Mouse (Mus musculus) MEL (cell line): ENCODE data around the gene Acacb. TPM values are rescaled to one million over a fixed set of nuclear protein-coding genes. Genes with fewer than 3 reads are reported as not detected.
A peak's percentile ranks its signal among the peaks of the same experiment; 100 is the strongest.

ENCODE experiments used
- DNase-seq: peaks from one replicate; pipeline ENCODE4 v3.0.0; 2011; ENCODE audit warnings: low read depth, low spot score
- H3K27ac ChIP-seq: 2 replicates; pipeline ENCODE4 v1.5.1; 2012; ENCODE audit warnings: low read depth, mild to moderate bottlenecking, control low read depth, low read length, moderate library complexity; ENCODE audit not compliant: control insufficient read depth
- H3K27me3 ChIP-seq, 2 experiments: fragments of 150-350 bp in 1 of 2; sonication (generic) in 1 of 2; 2 replicates each; pipeline ENCODE4 v1.6.1; 2012; ENCODE audit warnings: low read length in 2 of 2, mild to moderate bottlenecking in 2 of 2, improper control_type of control experiment in 1 of 2, moderate library complexity in 1 of 2; ENCODE audit not compliant: insufficient read depth in 2 of 2, control insufficient read depth in 1 of 2
- H3K36me3 ChIP-seq, 2 experiments: 2 replicates each; pipeline ENCODE4 v1.6.1; 2012 to 2014; ENCODE audit warnings: low read length in 2 of 2, improper control_type of control experiment in 1 of 2, inconsistent platforms in 1 of 2, mild to moderate bottlenecking in 1 of 2; ENCODE audit not compliant: insufficient read depth in 2 of 2, control insufficient read depth in 1 of 2
- H3K4me1 ChIP-seq, 2 experiments: fragments of 150-350 bp in 1 of 2; sonication (generic) in 1 of 2; 2 replicates each; pipeline ENCODE4 v1.6.1; 2012; ENCODE audit warnings: low read length in 2 of 2, improper control_type of control experiment in 1 of 2, mild to moderate bottlenecking in 1 of 2; ENCODE audit not compliant: insufficient read depth in 2 of 2, control insufficient read depth in 1 of 2
- H3K4me3 ChIP-seq, 2 experiments: fragments of 150-350 bp in 1 of 2; sonication (generic) in 1 of 2; 2 replicates each; pipeline ENCODE4 v1.5.1; 2012; ENCODE audit warnings: low read depth in 2 of 2, low read length in 2 of 2, mild to moderate bottlenecking in 2 of 2, moderate library complexity in 2 of 2, control low read depth in 1 of 2, improper control_type of control experiment in 1 of 2; ENCODE audit not compliant: control insufficient read depth in 1 of 2, insufficient read depth in 1 of 2
- H3K79me2 ChIP-seq: 2 replicates; pipeline ENCODE4 v1.6.1; 2012; ENCODE audit warnings: mild to moderate bottlenecking, low read length, moderate library complexity; ENCODE audit not compliant: control insufficient read depth, poor library complexity, insufficient read depth
- H3K9ac ChIP-seq: 2 replicates; pipeline ENCODE4 v1.6.1; 2012; ENCODE audit warnings: low read depth, mild to moderate bottlenecking, control low read depth, low read length, moderate library complexity; ENCODE audit not compliant: control insufficient read depth, poor library complexity, severe bottlenecking
- H3K9me3 ChIP-seq: fragments of 150-350 bp; sonication (generic); replicated peaks from 2 replicates; pipeline ENCODE4 v1.6.1; 2012; ENCODE audit warnings: mild to moderate bottlenecking, low read length, improper control_type of control experiment, moderate library complexity; ENCODE audit not compliant: insufficient read depth
- CTCF ChIP-seq, 3 experiments: IDR thresholded peaks in 2 of 3; conservative IDR thresholded peaks in 1 of 3; 2 replicates each; pipeline ENCODE4 v1.5.1; 2011 to 2012; ENCODE audit warnings: low read length in 3 of 3, low read depth in 2 of 3, mild to moderate bottlenecking in 2 of 3, improper control_type of control experiment in 1 of 3, inconsistent platforms in 1 of 3, mixed read lengths in 1 of 3, moderate library complexity in 1 of 3; ENCODE audit not compliant: control insufficient read depth in 1 of 3, insufficient read depth in 1 of 3, poor library complexity in 1 of 3, severe bottlenecking in 1 of 3
- ELF1 ChIP-seq: IDR thresholded peaks from 2 replicates; pipeline ENCODE4 v1.6.1; 2014; ENCODE audit warnings: low read depth, mild to moderate bottlenecking, inconsistent platforms, low read length, improper control_type of control experiment, moderate library complexity
- EP300 ChIP-seq, 2 experiments: IDR thresholded peaks; 2 replicates each; pipeline ENCODE4 v1.6.1; 2011; ENCODE audit warnings: improper control_type of control experiment in 2 of 2, low read length in 2 of 2, low read depth in 1 of 2, mild to moderate bottlenecking in 1 of 2
- ETS1 ChIP-seq: IDR thresholded peaks from 2 replicates; pipeline ENCODE4 v1.6.1; 2012; ENCODE audit warnings: low read depth, mild to moderate bottlenecking, inconsistent platforms, low read length, improper control_type of control experiment, moderate library complexity
- GABPA ChIP-seq: IDR thresholded peaks from 2 replicates; pipeline ENCODE4 v1.6.1; 2012; ENCODE audit warnings: low read depth, mild to moderate bottlenecking, inconsistent platforms, low read length, improper control_type of control experiment, moderate library complexity
- HCFC1 ChIP-seq: IDR thresholded peaks from 2 replicates; pipeline ENCODE4 v1.6.1; 2012; ENCODE audit warnings: low read depth, mild to moderate bottlenecking, inconsistent platforms, low read length, improper control_type of control experiment, moderate library complexity
- MAX ChIP-seq: IDR thresholded peaks from 2 replicates; pipeline ENCODE4 v1.6.1; 2011; ENCODE audit warnings: low read length, improper control_type of control experiment
- MAZ ChIP-seq: IDR thresholded peaks from 2 replicates; pipeline ENCODE4 v1.6.1; 2012; ENCODE audit warnings: low read depth, mild to moderate bottlenecking, inconsistent platforms, low read length, improper control_type of control experiment
- MXI1 ChIP-seq: IDR thresholded peaks from 2 replicates; pipeline ENCODE4 v1.6.1; 2011; ENCODE audit warnings: mild to moderate bottlenecking, low read depth, low read length, improper control_type of control experiment
- NELFE ChIP-seq: IDR thresholded peaks from 2 replicates; pipeline ENCODE4 v1.6.1; 2011; ENCODE audit warnings: low read depth, low read length, improper control_type of control experiment
- NRF1 ChIP-seq: IDR thresholded peaks from 2 replicates; pipeline ENCODE4 v1.6.1; 2014; ENCODE audit warnings: low read depth, mild to moderate bottlenecking, inconsistent platforms, low read length, improper control_type of control experiment, moderate library complexity; ENCODE audit not compliant: poor library complexity, insufficient read depth, severe bottlenecking
- POLR2A ChIP-seq, 2 experiments: IDR thresholded peaks; 2 replicates each; pipeline ENCODE4 v1.6.1; 2011 to 2012; ENCODE audit warnings: low read length in 2 of 2, mild to moderate bottlenecking in 2 of 2, control low read depth in 1 of 2, improper control_type of control experiment in 1 of 2, low read depth in 1 of 2, moderate library complexity in 1 of 2; ENCODE audit not compliant: control insufficient read depth in 1 of 2, insufficient read depth in 1 of 2, poor library complexity in 1 of 2
- SIN3A ChIP-seq: IDR thresholded peaks from 2 replicates; pipeline ENCODE4 v1.6.1; 2012; ENCODE audit warnings: low read length, improper control_type of control experiment, inconsistent platforms
- SMC3 ChIP-seq: IDR thresholded peaks from 2 replicates; pipeline ENCODE4 v1.6.1; 2011; ENCODE audit warnings: low read depth, low read length, improper control_type of control experiment
- TAL1 ChIP-seq: IDR thresholded peaks from 2 replicates; pipeline ENCODE4 v1.6.1; 2012; ENCODE audit warnings: mild to moderate bottlenecking, inconsistent platforms, low read length, moderate library complexity, mixed read lengths
- TBP ChIP-seq: IDR thresholded peaks from 2 replicates; pipeline ENCODE4 v1.8.0; 2011; ENCODE audit warnings: low read depth, low read length, improper control_type of control experiment
- TCF12 ChIP-seq: IDR thresholded peaks from 2 replicates; pipeline ENCODE4 v1.6.1; 2014; ENCODE audit warnings: low read depth, mild to moderate bottlenecking, inconsistent platforms, low read length, improper control_type of control experiment, moderate library complexity
- ZMIZ1 ChIP-seq: IDR thresholded peaks from 2 replicates; pipeline ENCODE4 v1.6.1; 2012; ENCODE audit warnings: low read depth, mild to moderate bottlenecking, inconsistent platforms, low read length, improper control_type of control experiment, moderate library complexity
- ZNF384 ChIP-seq: IDR thresholded peaks from 2 replicates; pipeline ENCODE4 v1.6.1; 2012; ENCODE audit warnings: low read depth, mild to moderate bottlenecking, inconsistent platforms, low read length, improper control_type of control experiment
- polyA plus RNA-seq, 2 experiments: library from polyadenylated mRNA; stranded (reverse) in 1 of 2; unstranded in 1 of 2; fragments of >175 nt in 1 of 2; fragments of >200 nt in 1 of 2; gene quantifications; 2 replicates each; pipeline versions ENCODE4 v1.2.1 to v1.2.4; 2012; ENCODE audit warnings: low replicate concordance in 2 of 2, low read depth in 1 of 2; ENCODE audit not compliant: insufficient read length in 2 of 2, insufficient read depth in 1 of 2, missing spikeins in 1 of 2
- total RNA-seq: library from RNA; depleted of rRNA; stranded (reverse); fragments of 300-350 nt; gene quantifications from 2 replicates; pipeline ENCODE4 v1.2.3, GENCODE M21; 2012

The Acacb gene
- total and polyA plus RNA-seq, 3 experiments: 2.0 to 5.3 TPM; not detected in 1

DNA sequence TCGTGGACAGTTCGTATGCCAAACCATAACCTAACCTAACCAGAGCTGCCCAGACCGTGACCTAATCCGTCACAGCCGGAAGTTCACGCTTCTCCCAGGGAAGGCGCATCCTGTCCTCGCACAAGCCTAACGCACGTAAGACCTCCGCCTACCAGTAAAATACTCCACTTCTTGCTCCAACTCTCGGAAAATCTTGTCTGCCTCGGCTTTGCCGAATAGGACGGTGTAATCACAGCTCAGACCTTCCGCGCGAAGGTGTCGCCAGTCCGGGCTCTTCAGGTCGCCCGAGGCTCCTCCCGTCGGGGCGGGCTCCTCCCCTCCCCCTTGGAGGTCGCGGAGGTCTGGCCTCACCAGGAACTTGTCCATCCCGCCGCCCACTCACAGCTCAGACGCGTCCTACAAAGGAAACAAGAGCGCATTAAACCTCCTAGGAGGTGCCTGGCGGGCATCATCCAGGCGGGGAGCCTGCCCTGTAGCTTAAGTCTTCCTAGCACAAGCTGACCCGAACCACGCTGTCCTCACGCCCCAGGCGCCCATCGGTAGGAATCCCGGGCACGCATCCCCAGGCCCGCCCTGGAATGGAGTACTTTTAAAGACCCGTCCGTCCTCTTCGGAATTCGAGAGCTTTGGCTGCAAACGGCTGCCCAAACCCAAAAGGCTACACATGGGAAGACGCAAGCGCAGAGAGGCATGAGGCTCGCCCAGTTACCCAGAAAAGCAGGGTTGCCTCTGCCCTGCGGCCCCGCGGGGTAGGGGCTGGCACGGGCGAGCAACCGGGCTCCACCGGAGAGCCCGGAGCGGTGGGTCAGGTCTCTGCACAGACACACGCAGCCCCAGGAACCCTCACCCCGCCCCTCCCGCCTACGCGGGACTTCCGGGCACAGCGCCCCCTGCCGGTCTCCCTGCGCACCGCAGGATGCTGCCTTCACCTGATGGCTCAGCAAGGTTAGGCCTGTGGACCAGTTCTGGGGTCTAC is 18.7 kb upstream of the Acacb start, which contains the start of gene Alkbh2:
Alkbh2 (minus strand) TSS at position 845 of the 976 bp plus-strand sequence.
- Histone ChIP-seq H3K27ac (peak within 1 kb of the TSS; percentile 55), H3K4me1 (peaks cover 0 to 17% of the 10 kb centered on the region in 2 experiments; a peak in 3 of 4 replicates), H3K9ac (peak within 1 kb of the TSS; percentile 67), H3K36me3 (peaks cover 0 to 11% of the 10 kb centered on the region in 2 experiments; a peak in 1 of 4 replicates), H3K9me3 (no peaks in the 10 kb centered on the region), H3K79me2 (peaks cover 3% of the 10 kb centered on the region; the same call in 1 of the 2 replicates), H3K4me3 (peak within 1 kb of the TSS; percentile 67 to 84), H3K27me3 (no peaks in the 10 kb centered on the region)
- peak; percentile 89 for TF ChIP-seq ELF1
- TF ChIP-seq SIN3A: peak; percentile 57
- no peak for TF ChIP-seq ZNF384
- TF ChIP-seq ETS1: 0 out of 2 replicates have a peak, but pooled peaks have one; percentile 18
- TF ChIP-seq NELFE: peak; percentile 55
- TF ChIP-seq MXI1: peak; percentile 62
- peak; percentile 30; the same call in 1 of the 2 replicates for TF ChIP-seq NRF1
- TF ChIP-seq EP300 (IDR thresholded peaks at IDR 0.05; ENCODE audit: low read depth in 1 of 2, low read length in 2 of 2): no peak
- no peak for TF ChIP-seq TBP
- TF ChIP-seq SMC3: peak; percentile 36; the same call in 1 of the 2 replicates
- peak; percentile 33; the same call in 1 of the 2 replicates for TF ChIP-seq TCF12
- TF ChIP-seq HCFC1: peak; percentile 62; the same call in 1 of the 2 replicates
- TF ChIP-seq MAZ: peak; percentile 94
- no peak for TF ChIP-seq GABPA
- TF ChIP-seq MAX: peak; percentile 43; the same call in 1 of the 2 replicates
- TF ChIP-seq POLR2A (IDR thresholded peaks at IDR 0.05; ENCODE audit: control insufficient read depth in 1 of 2, insufficient read depth in 1 of 2, low read depth in 1 of 2, low read length in 2 of 2, poor library complexity in 1 of 2): peak in 1 of 2 experiments; percentile 55; a peak in 1 of 4 replicates
- peak; percentile 76 to 83 (median 77) for TF ChIP-seq CTCF (IDR thresholded peaks at IDR 0.05 in 2 of 3, conservative IDR thresholded peaks at IDR 0.05 in 1 of 3; ENCODE audit: control insufficient read depth in 1 of 3, insufficient read depth in 1 of 3, low read depth in 2 of 3, low read length in 3 of 3, poor library complexity in 1 of 3, severe bottlenecking in 1 of 3)
- TF ChIP-seq ZMIZ1: 0 out of 2 replicates have a peak, but pooled peaks have one; percentile 53
- no peak for TF ChIP-seq TAL1
- peak; percentile 84 for DNase-seq
